Mouse (Mus musculus): ENCODE results near the gene Best1.

Gene Best1

GRCm38 (mm10) chr19:9957965-9958364 lies 43.5 kb downstream of the Best1 start:
- DNase-seq (ENCODE audit: low spot score) = no peak

GRCm38 (mm10) chr19:9956624-9957388 lies 44.6 kb downstream of the Best1 start:
- no peak for DNase-seq (ENCODE audit: low spot score)

GRCm38 (mm10) chr19:9955438-9955837 lies 46.0 kb downstream of the Best1 start:
- no peak for DNase-seq (ENCODE audit: low spot score)

- DNase-seq (ENCODE audit: low spot score) = no peak
Observed at GRCm38 (mm10) chr19:9954811-9955202, 46.6 kb downstream of the Best1 start.

GRCm38 (mm10) chr19:9954055-9954810 lies 47.2 kb downstream of the Best1 start:
- no peak for DNase-seq (ENCODE audit: low spot score)

- no peak for DNase-seq (ENCODE audit: low spot score)
Observed at GRCm38 (mm10) chr19:9952912-9953311, 48.5 kb downstream of the Best1 start.

- no peak for DNase-seq (ENCODE audit: low spot score)
Observed at GRCm38 (mm10) chr19:9952390-9952789, 49.0 kb downstream of the Best1 start.

GRCm38 (mm10) chr19:9946986-9947385 lies 54.4 kb downstream of the Best1 start:
- DNase-seq (ENCODE audit: low spot score) = no peak

- no peak for DNase-seq (ENCODE audit: low spot score)
Observed at GRCm38 (mm10) chr19:9945800-9946564, 55.5 kb downstream of the Best1 start.

GRCm38 (mm10) chr19:9942539-9943533 lies 58.6 kb downstream of the Best1 start:
- no peak for DNase-seq (ENCODE audit: low spot score)

- no peak for DNase-seq (ENCODE audit: low spot score)
Observed at GRCm38 (mm10) chr19:9941809-9942208, 59.6 kb downstream of the Best1 start.

GRCm38 (mm10) chr19:9940903-9941302 lies 60.5 kb downstream of the Best1 start:
- DNase-seq (ENCODE audit: low spot score) = no peak

GRCm38 (mm10) chr19:9939841-9940240 lies 61.6 kb downstream of the Best1 start:
- no peak for DNase-seq (ENCODE audit: low spot score)

- DNase-seq (ENCODE audit: low spot score) = peak; percentile 47
Observed at GRCm38 (mm10) chr19:9938824-9939303, 62.6 kb downstream of the Best1 start.

- no peak for DNase-seq (ENCODE audit: low spot score)
Observed at GRCm38 (mm10) chr19:9938156-9938823, 63.1 kb downstream of the Best1 start.

- DNase-seq (ENCODE audit: low spot score) = no peak
Observed at GRCm38 (mm10) chr19:9937428-9937827, 64.0 kb downstream of the Best1 start.

- peak; percentile 50 for DNase-seq (ENCODE audit: low spot score)
Observed at GRCm38 (mm10) chr19:9936579-9936978, 64.9 kb downstream of the Best1 start.

Measured in spleen, adult 12 weeks (tissue).